Mouse (Mus musculus): Measurements from ENCODE around the gene Spag17. TPM values are rescaled to one million over a fixed set of nuclear protein-coding genes. Genes with fewer than 3 reads are reported as not detected.
A peak's percentile ranks its signal among the peaks of the same experiment; 100 is the strongest.

Gene Spag17
- polyA plus RNA-seq, 1 experiment from 2014 or later = 0.36 TPM

- H3K4me2 ChIP-seq (ENCODE audit: low read depth, low read length) = no peak overlapping the region
- ATAC-seq = no peak
- H3K4me1 ChIP-seq (ENCODE audit: insufficient read depth) = no peaks in the 10 kb centered on the region
- H3K27ac ChIP-seq (ENCODE audit: low read depth) = no peak overlapping the region
- H3K27me3 ChIP-seq (ENCODE audit: insufficient read depth, low read length) = no peaks in the 10 kb centered on the region
- WGBS (ENCODE audit: insufficient replicate concordance) = 63% methylated on average over 3 of the region's 3 CpGs
- TF ChIP-seq CTCF (IDR thresholded peaks at IDR 0.05; ENCODE audit: low read depth) (no peak), EP300 (IDR thresholded peaks at IDR 0.05; ENCODE audit: low read depth) (no peak)
- no peak overlapping the region for H3K4me3 ChIP-seq (ENCODE audit: low read depth, low read length)
- H3K9ac ChIP-seq (replicated peaks) = no peak overlapping the region
- no peaks in the 10 kb centered on the region for H3K36me3 ChIP-seq (replicated peaks; ENCODE audit: insufficient read depth, low read length)
- H3K9me3 ChIP-seq (ENCODE audit: low read length) = no peaks in the 10 kb centered on the region
- DNase-seq = no peak
Measured at GRCm38 (mm10) chr3:99922944-99923343, 37.7 kb downstream of the Spag17 start.

- no peak overlapping the region for H3K27ac ChIP-seq (ENCODE audit: low read depth)
- TF ChIP-seq EP300 (IDR thresholded peaks at IDR 0.05; ENCODE audit: low read depth) (no peak), CTCF (IDR thresholded peaks at IDR 0.05; ENCODE audit: low read depth) (no peak)
- no peak overlapping the region for H3K4me2 ChIP-seq (ENCODE audit: low read depth, low read length)
- no peaks in the 10 kb centered on the region for H3K4me1 ChIP-seq (ENCODE audit: insufficient read depth)
- whole genome bisulfite sequencing (ENCODE audit: insufficient replicate concordance) = 70% methylated on average over 12 of the region's 12 CpGs
- no peaks in the 10 kb centered on the region for H3K9me3 ChIP-seq (ENCODE audit: low read length)
- ATAC-seq (no peak), DNase-seq (no peak)
- no peak overlapping the region for H3K9ac ChIP-seq (replicated peaks)
- no peak overlapping the region for H3K4me3 ChIP-seq (ENCODE audit: low read depth, low read length)
- no peaks in the 10 kb centered on the region for H3K27me3 ChIP-seq (ENCODE audit: insufficient read depth, low read length)
- no peaks in the 10 kb centered on the region for H3K36me3 ChIP-seq (replicated peaks; ENCODE audit: insufficient read depth, low read length)
Measured at GRCm38 (mm10) chr3:99930920-99931620, 45.9 kb downstream of the Spag17 start.

- no peak overlapping the region for H3K9ac ChIP-seq (replicated peaks)
- H3K4me2 ChIP-seq (ENCODE audit: low read depth, low read length) = no peak overlapping the region
- H3K4me1 ChIP-seq (ENCODE audit: insufficient read depth) = no peaks in the 10 kb centered on the region
- no peak overlapping the region for H3K27ac ChIP-seq (ENCODE audit: low read depth)
- peak; percentile 15 for DNase-seq
- H3K27me3 ChIP-seq (ENCODE audit: insufficient read depth, low read length) = no peaks in the 10 kb centered on the region
- no peak for ATAC-seq
- 38% methylated on average over 1 of the region's 1 CpGs for WGBS (ENCODE audit: insufficient replicate concordance)
- H3K9me3 ChIP-seq (ENCODE audit: low read length) = no peaks in the 10 kb centered on the region
- no peak overlapping the region for H3K4me3 ChIP-seq (ENCODE audit: low read depth, low read length)
- no peaks in the 10 kb centered on the region for H3K36me3 ChIP-seq (replicated peaks; ENCODE audit: insufficient read depth, low read length)
- TF ChIP-seq EP300 (IDR thresholded peaks at IDR 0.05; ENCODE audit: low read depth) (no peak), CTCF (IDR thresholded peaks at IDR 0.05; ENCODE audit: low read depth) (peak; percentile 36; the same call in 1 of the 2 replicates)
Measured at GRCm38 (mm10) chr3:99936159-99936558, 51.0 kb downstream of the Spag17 start.

GRCm38 (mm10) chr3:99938611-99939286, 53.5 kb downstream of the Spag17 start:
- H3K36me3 ChIP-seq (replicated peaks; ENCODE audit: insufficient read depth, low read length) = no peaks in the 10 kb centered on the region
- H3K4me1 ChIP-seq (ENCODE audit: insufficient read depth) = no peaks in the 10 kb centered on the region
- DNase-seq = peak; percentile 46
- no peak for ATAC-seq
- no peaks in the 10 kb centered on the region for H3K27me3 ChIP-seq (ENCODE audit: insufficient read depth, low read length)
- H3K4me3 ChIP-seq (ENCODE audit: low read depth, low read length) = no peak overlapping the region
- no peak overlapping the region for H3K4me2 ChIP-seq (ENCODE audit: low read depth, low read length)
- H3K27ac ChIP-seq (ENCODE audit: low read depth) = no peak overlapping the region
- WGBS (ENCODE audit: insufficient replicate concordance) = 26% methylated on average over 8 of the region's 8 CpGs
- no peaks in the 10 kb centered on the region for H3K9me3 ChIP-seq (ENCODE audit: low read length)
- no peak for TF ChIP-seq EP300 (IDR thresholded peaks at IDR 0.05; ENCODE audit: low read depth)
- peak; percentile 55 for TF ChIP-seq CTCF (IDR thresholded peaks at IDR 0.05; ENCODE audit: low read depth)
- no peak overlapping the region for H3K9ac ChIP-seq (replicated peaks)

GRCm38 (mm10) chr3:99945171-99945570, 60.0 kb downstream of the Spag17 start:
- H3K4me2 ChIP-seq (ENCODE audit: low read depth, low read length) = no peak overlapping the region
- H3K27ac ChIP-seq (ENCODE audit: low read depth) = no peak overlapping the region
- no peak overlapping the region for H3K9ac ChIP-seq (replicated peaks)
- H3K9me3 ChIP-seq (ENCODE audit: low read length) = no peaks in the 10 kb centered on the region
- no peak for ATAC-seq
- no peaks in the 10 kb centered on the region for H3K4me1 ChIP-seq (ENCODE audit: insufficient read depth)
- H3K4me3 ChIP-seq (ENCODE audit: low read depth, low read length) = no peak overlapping the region
- no peaks in the 10 kb centered on the region for H3K36me3 ChIP-seq (replicated peaks; ENCODE audit: insufficient read depth, low read length)
- 68% methylated on average over 2 of the region's 2 CpGs for WGBS (ENCODE audit: insufficient replicate concordance)
- DNase-seq = no peak
- H3K27me3 ChIP-seq (ENCODE audit: insufficient read depth, low read length) = no peaks in the 10 kb centered on the region
- TF ChIP-seq EP300 (IDR thresholded peaks at IDR 0.05; ENCODE audit: low read depth) (no peak), CTCF (IDR thresholded peaks at IDR 0.05; ENCODE audit: low read depth) (no peak)

GRCm38 (mm10) chr3:99954039-99954602, 68.9 kb downstream of the Spag17 start:
- Histone ChIP-seq H3K4me1 (ENCODE audit: insufficient read depth) (no peaks in the 10 kb centered on the region), H3K4me2 (ENCODE audit: low read depth, low read length) (no peak overlapping the region), H3K9ac (replicated peaks) (no peak overlapping the region), H3K4me3 (ENCODE audit: low read depth, low read length) (no peak overlapping the region), H3K36me3 (replicated peaks; ENCODE audit: insufficient read depth, low read length) (no peaks in the 10 kb centered on the region), H3K9me3 (ENCODE audit: low read length) (no peaks in the 10 kb centered on the region), H3K27ac (ENCODE audit: low read depth) (no peak overlapping the region), H3K27me3 (ENCODE audit: insufficient read depth, low read length) (no peaks in the 10 kb centered on the region)
- DNase-seq = no peak
- WGBS (ENCODE audit: insufficient replicate concordance) = 70% methylated on average over 9 of the region's 9 CpGs
- no peak for ATAC-seq
- TF ChIP-seq CTCF (IDR thresholded peaks at IDR 0.05; ENCODE audit: low read depth) (no peak), EP300 (IDR thresholded peaks at IDR 0.05; ENCODE audit: low read depth) (no peak)

All from liver, postnatal 0 days (tissue).